Mouse (Mus musculus): ENCODE results near the gene 2310057N15Rik. TPM values are rescaled to one million over a fixed set of nuclear protein-coding genes. Genes with fewer than 3 reads are reported as not detected.

Gene 2310057N15Rik
- total RNA-seq (2023) = not detected

GRCm38 (mm10) chr16:88774106-88774505, at the start of gene 2310057N15Rik:
Gene 2310057N15Rik, minus strand, starts transcription at chr16:88774206.

GRCm38 (mm10) chr16:88820066-88820465, 46.1 kb upstream of the 2310057N15Rik start, which contains the start of gene Krtap15:
Gene Krtap15, plus strand, starts transcription at chr16:88820215.

DNA sequence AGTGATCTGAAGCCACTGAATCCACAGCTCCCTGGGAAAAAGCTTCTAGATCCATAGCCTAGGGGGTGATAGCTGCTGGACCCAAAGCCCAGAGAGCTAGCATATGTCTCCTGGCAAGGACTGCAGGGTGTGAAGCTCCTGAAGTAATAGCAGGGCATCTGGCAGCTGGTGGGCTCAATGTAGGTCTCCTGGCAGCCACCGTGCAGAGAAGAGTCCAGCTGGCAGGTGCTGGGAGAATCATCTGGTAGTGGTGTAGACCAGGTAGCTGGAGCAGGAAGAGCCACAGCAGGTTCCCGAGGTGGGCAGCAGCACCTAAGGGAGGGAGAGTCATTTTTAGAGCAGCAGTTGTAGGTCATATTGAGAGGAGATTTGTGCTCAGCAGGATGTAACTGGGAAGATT, 37.8 kb upstream of the 2310057N15Rik start, which contains the start of gene Gm20741:
Gm20741 (minus strand) TSS at position 394 of the 400 bp plus-strand sequence.

DNA sequence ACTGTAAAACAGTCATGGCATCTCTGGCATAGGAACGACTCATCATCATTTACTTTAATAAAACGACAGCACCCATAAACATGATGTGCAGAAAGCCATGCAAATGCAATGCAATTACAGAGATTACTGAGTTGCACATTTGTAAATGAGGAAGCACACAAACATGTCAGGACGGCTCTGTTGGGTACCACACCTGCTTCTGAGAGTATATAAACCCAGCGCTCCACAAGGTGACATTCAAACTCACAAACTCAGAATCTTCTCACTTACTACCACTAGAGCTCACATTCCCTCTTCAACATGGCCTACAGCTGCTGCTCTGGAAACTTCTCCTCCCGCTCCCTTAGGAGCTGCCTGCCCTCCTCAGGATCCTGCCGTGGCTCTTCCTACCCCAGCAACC, 3.6 kb upstream of the 2310057N15Rik start, which contains the start of gene Gm5965:
Gm5965 (plus strand) TSS at position 301 of the 400 bp plus-strand sequence.

DNA sequence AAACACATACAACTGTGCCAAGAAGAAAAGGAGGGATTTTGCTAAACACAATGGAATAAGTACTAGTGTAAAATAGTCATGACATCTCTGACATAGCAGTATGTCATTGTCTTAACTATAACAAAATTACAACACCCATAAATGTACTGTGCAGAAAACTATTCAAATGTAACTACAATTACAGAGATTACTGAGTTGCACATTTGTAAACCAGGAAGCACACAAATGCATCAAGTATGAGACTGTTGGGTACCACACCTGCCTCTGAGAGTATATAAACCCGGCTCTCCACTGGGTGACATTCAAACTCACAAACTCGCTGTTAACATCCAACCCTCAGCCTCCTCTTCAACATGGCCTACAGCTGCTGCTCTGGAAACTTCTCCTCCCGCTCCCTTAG, 15.5 kb downstream of the 2310057N15Rik start, which contains the start of gene 2310034C09Rik:
2310034C09Rik (plus strand) TSS at position 301 of the 400 bp plus-strand sequence.

GRCm38 (mm10) chr16:88751535-88751934, 22.5 kb downstream of the 2310057N15Rik start, which contains the start of gene Krtap13:
Gene Krtap13, minus strand, starts transcription at chr16:88751635.

DNA sequence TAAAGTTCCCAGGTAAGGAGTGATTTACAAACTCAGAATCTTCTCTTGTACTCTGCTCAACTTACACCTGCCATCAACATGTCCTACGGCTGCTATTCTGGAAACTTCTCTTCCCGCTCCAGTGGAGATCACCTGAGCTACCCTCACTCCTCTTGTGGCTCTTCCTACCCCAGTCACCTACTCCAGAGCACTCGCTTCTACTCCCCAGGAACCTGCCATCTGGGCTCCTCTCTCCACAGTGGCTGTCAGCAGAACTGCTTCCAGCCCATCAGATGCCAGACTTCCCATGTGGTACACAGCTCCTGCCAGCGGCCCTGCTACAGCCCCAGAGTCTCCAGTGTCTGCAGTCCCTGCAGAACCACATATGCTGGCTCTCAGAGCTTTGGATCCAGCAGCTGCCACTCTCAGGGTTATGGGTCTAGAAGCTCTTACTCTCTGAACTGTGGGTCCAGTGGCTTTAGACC, 45.2 kb downstream of the 2310057N15Rik start, which contains the start of gene Krtap13-1:
Krtap13-1 (plus strand) TSS at position 51 of the 464 bp plus-strand sequence.

Other genes starting within 250 kb of the 2310057N15Rik start
- gene Cldn8, start 211.0 kb downstream of the 2310057N15Rik start, total RNA-seq (2023) = not detected
- gene Krtap24-1, start 161.9 kb downstream of the 2310057N15Rik start, total RNA-seq (2023) = not detected
- not detected for gene 2310079G19Rik, start 146.5 kb downstream of the 2310057N15Rik start, total RNA-seq (2023)
- gene Krtap26-1, start 126.4 kb downstream of the 2310057N15Rik start, total RNA-seq (2023) = not detected
- not detected for gene Krtap27-1, start 102.5 kb downstream of the 2310057N15Rik start, total RNA-seq (2023)
- gene 2310061N02Rik, start 66.2 kb downstream of the 2310057N15Rik start, total RNA-seq (2023) = not detected
- not detected for gene Krtap13-1, start 45.3 kb downstream of the 2310057N15Rik start, total RNA-seq (2023)
- not detected for gene Krtap13, start 22.6 kb downstream of the 2310057N15Rik start, total RNA-seq (2023)
- not detected for gene 2310034C09Rik, start 15.4 kb downstream of the 2310057N15Rik start, total RNA-seq (2023)
- gene Gm5965, start 3.7 kb upstream of the 2310057N15Rik start, total RNA-seq (2023) = not detected
- not detected for gene Gm20741, start 38.0 kb upstream of the 2310057N15Rik start, total RNA-seq (2023)
- not detected for gene Krtap15, start 46.0 kb upstream of the 2310057N15Rik start, total RNA-seq (2023)
- gene Krtap14, start 51.9 kb upstream of the 2310057N15Rik start, total RNA-seq (2023) = not detected
- gene Krtap19-1, start 95.2 kb upstream of the 2310057N15Rik start, total RNA-seq (2023) = not detected
- gene Krtap19-2, start 100.1 kb upstream of the 2310057N15Rik start, total RNA-seq (2023) = not detected
- not detected for gene Krtap19-3, start 103.8 kb upstream of the 2310057N15Rik start, total RNA-seq (2023)
- not detected for gene Krtap19-4, start 110.9 kb upstream of the 2310057N15Rik start, total RNA-seq (2023)
- not detected for gene Krtap19-5, start 122.3 kb upstream of the 2310057N15Rik start, total RNA-seq (2023)
- not detected for gene Krtap19-9b, start 158.1 kb upstream of the 2310057N15Rik start, total RNA-seq (2023)
- gene Krtap16-3, start 188.7 kb upstream of the 2310057N15Rik start, total RNA-seq (2023) = not detected
- gene Krtap22-2, start 236.6 kb upstream of the 2310057N15Rik start, total RNA-seq (2023) = not detected
- not detected for gene Gm10229, start 241.1 kb upstream of the 2310057N15Rik start, total RNA-seq (2023)

Measured in CD4-positive naive resting alpha-beta T cell, adult 76 days (primary cell).